Mouse (Mus musculus): ENCODE measurements at regions not wholly inside any gene's neighbourhood (a gene's known extent, or its start where the extent isn't known, plus 50 kb on each side); places are given as distances from the start of the nearest gene placed in this dataset.
A peak's percentile ranks its signal among the peaks of the same experiment; 100 is the strongest.
"Not testable (repeated sequence)": the region's sequence is repeated elsewhere in the genome, so short reads cannot be mapped to it uniquely, and the experiment has no call there.

DNA sequence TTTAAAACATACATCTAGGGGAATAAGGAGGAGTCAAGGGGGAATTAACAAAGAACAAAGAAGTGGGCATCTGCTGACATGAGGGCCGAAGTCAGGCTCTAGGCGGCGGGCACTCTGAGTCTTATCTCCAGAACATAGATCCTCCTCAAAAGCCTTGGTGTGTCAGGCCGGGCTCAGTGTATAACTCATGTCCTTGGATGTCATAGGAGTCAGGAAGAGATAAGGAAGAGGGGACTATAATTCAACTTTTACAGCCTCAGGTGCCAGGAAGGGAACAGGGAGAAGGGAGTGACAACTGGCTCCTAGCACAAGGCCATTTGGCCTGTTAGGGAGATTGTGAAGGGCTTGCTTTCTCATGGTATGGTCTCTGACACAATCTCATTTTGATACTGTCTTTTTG is 185.9 kb upstream of the Ube2e2 start:
- DNase-seq (ENCODE audit: low spot score): not testable (repeated sequence)

DNA sequence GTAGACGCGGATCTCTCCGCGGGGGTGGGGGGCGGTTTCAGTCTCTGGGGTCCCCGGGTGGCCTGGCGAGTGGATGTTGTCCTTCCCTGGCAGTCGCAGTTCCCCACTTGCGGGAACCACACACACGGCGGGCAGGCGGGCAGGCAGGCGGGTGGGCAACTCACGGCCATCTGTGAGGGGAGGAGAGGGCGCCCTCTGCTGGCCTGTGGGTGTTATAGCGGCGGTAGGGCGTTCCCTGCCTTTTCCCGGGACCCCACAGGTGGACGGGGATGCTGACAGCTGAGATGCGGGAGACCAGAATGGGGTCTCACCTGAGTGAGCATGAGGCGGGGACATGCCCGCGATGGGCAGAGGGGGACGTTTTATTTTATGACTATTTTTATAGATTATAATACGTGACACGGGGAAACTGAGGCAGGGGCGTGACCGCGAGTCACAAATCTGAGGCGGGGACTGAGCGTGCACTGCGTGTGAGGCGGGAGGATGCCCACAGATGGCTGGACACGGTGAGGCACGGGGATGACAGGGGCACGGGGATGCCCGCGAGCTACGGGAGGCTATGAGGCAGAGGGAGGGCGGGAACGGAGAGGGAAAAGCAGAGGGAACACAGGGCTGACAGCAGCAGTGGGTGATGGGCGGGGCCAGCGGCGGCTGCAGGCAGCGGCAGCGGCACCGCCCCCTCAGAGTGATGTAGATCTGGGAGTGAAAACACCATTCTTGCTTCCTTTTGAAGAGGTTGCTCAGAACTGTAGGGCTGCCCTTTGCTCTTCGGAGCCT is 148.1 kb upstream of the Ube2e2 start:
- peak; percentile 7 for DNase-seq (ENCODE audit: low spot score)

DNA sequence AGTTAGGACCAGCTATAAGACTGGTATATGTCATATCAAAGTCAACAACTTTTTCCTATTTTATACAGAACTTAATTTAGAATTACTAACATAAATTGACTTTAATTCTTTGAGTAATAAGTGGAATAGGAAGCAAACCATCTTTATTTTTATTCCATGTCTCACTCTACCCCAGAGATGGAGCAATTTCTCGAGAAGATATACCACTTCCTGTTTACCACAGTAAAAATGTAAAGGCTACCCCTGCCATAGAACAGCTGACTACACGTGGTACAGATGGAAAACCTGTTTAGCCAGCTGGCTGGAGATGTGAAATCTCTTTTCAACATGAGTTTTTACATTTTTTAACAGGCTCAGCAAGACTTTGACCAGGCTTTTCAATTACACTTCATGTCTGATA is 126.0 kb upstream of the Ube2e2 start:
- DNase-seq (ENCODE audit: low spot score): no peak

DNA sequence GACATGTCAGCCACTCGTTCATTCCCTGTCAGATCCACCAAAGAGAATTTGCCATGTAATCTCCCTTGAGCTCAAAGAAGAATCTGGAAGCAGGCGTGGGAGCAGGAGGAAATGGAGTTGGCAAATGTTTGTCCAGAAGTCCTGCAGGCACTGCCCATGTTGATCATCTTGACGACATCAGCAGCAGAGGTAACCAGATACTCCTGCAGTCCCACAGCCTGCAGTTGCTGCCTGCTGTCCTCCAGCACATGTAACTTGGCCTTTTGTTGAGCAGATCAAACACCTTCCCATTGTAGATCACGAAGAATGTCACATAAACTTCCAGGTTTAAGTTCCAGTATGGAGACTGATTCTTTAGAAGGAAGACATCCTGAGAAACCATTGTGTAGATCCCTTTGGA is 121.3 kb upstream of the Ube2e2 start:
- no peak for DNase-seq (ENCODE audit: low spot score)

DNA sequence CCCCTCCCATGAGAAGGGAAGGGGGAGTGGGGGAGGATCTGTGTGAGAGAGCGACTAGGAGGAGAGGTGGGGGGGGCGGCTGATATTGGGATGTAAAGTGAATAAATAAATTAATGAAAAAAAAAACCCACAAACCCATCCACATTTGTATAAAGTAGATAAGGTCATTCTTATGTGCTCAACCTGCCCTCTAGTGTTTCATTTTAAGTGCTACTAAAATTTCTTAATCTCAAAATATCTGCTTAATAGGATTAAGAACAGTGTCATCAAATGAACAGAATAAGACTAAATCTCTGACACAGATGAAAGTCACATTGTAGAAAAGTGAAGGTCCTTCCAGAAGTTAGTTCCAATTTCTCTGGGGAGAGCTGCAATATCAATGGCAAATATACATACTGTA is 119.5 kb upstream of the Ube2e2 start:
- DNase-seq (ENCODE audit: low spot score): not testable (repeated sequence)

DNA sequence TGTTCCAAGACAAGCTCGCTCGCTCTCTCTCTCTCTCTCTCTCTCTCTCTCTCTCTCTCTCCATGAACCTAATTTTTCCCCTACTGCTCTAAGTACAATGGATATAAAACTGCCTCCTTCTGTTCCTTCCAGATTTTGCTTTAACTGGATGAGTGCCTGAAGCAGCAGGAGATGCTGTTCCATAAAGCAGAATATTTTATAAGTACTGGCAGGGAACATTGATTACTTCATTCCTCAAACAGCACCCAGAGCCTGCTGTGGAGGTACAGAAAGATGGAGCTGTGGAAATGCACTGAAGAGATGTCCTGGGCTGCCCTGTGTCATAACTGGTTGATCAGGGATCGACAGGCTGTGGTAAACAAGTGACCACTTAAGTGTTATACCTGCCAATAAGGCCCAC is 89.8 kb upstream of the Ube2e2 start:
- DNase-seq (ENCODE audit: low spot score): no peak

DNA sequence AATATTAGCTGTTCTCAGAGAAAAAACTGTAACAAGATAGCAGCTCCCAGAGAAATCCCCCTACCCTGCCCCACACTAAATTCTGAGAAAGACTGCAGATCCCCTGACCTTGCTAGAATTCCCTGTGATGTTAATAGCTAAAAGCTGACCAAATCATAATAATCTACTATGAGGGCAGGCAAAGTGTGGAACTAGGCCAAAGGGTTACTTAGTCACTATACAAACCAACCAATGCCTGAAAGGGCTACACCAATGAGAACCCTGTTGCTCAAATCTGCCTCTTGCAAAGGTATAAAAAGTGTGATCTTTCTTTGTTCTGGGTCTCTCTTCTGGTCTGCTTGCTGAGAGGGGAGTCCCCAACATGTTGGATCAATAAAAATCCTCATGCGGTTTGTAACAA is 69.8 kb upstream of the Ube2e2 start:
- no peak for DNase-seq (ENCODE audit: low spot score)

DNA sequence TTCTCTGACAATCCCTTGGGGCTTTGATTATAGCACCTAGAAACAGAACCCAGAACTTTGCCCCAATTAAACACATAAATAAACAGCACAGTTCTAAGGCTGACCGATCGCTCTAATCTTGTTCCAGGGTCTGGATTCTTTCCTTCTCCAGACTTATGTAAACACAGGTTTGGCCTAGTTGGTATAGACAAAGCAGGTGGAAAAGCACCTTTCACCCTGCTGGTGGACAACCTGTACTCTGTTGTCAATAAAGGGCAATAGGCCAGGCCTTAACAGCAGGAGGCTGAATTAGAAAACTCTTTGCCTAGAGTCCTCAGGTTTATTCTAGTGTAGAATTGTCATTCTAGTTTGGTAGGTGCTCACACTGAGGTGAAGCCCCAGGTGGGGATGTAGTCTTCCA is 69.2 kb upstream of the Ube2e2 start:
- no peak for DNase-seq (ENCODE audit: low spot score)

Data from left cerebral cortex, adult 11 months (tissue).